Mouse (Mus musculus) erythroid progenitor cell, adult 5-6 weeks (primary cell): ENCODE results near the gene Rassf2. TPM values are rescaled to one million over a fixed set of nuclear protein-coding genes. Genes with fewer than 3 reads are reported as not detected.
A peak's percentile ranks its signal among the peaks of the same experiment; 100 is the strongest.

ENCODE experiments used
- ATAC-seq: replicated peaks from 2 replicates; pipeline ENCODE4 v1.8.0; 2016; ENCODE audit warnings: moderate number of reproducible peaks, mild to moderate bottlenecking, moderate TSS enrichment, inconsistent platforms; ENCODE audit not compliant: poor library complexity, low FRiP score, severe bottlenecking
- total RNA-seq, 2 experiments: library from RNA; stranded (forward) in 1 of 2; stranded (reverse) in 1 of 2; fragments of 150-400 nt in 1 of 2; fragments of 186-747, 209-891 nt in 1 of 2; gene quantifications; 2 replicates each; pipeline versions ENCODE4 v1.2.3 to v1.2.4; 2015 to 2017; ENCODE audit warnings: low replicate concordance in 2 of 2

Rassf2 gene
- total RNA-seq, 2 experiments from 2014 or later: 9.6 to 16.7 TPM

GRCm38 (mm10) chr2:132008186-132008585, 21.9 kb downstream of the Rassf2 start:
- ATAC-seq: no peak

GRCm38 (mm10) chr2:132007475-132007819, 22.6 kb downstream of the Rassf2 start:
- no peak for ATAC-seq

GRCm38 (mm10) chr2:132006561-132007474, 23.2 kb downstream of the Rassf2 start:
- no peak for ATAC-seq

- ATAC-seq: no peak
Observed at GRCm38 (mm10) chr2:132005445-132005844, 24.6 kb downstream of the Rassf2 start.

GRCm38 (mm10) chr2:132004495-132005136, 25.4 kb downstream of the Rassf2 start:
- ATAC-seq: no peak

GRCm38 (mm10) chr2:132003916-132004315, 26.1 kb downstream of the Rassf2 start:
- no peak for ATAC-seq

GRCm38 (mm10) chr2:132001696-132002334, 28.2 kb downstream of the Rassf2 start:
- ATAC-seq: no peak

- no peak for ATAC-seq
Observed at GRCm38 (mm10) chr2:131997356-131997755, 32.7 kb downstream of the Rassf2 start.

- no peak for ATAC-seq
Observed at GRCm38 (mm10) chr2:131996369-131996768, 33.7 kb downstream of the Rassf2 start.

GRCm38 (mm10) chr2:131995742-131996141, 34.3 kb downstream of the Rassf2 start:
- ATAC-seq: no peak

- ATAC-seq: no peak
Observed at GRCm38 (mm10) chr2:131994971-131995370, 35.1 kb downstream of the Rassf2 start.

GRCm38 (mm10) chr2:131993563-131994088, 36.4 kb downstream of the Rassf2 start:
- ATAC-seq: no peak

GRCm38 (mm10) chr2:131993151-131993550, 36.9 kb downstream of the Rassf2 start:
- ATAC-seq: no peak

- no peak for ATAC-seq
Observed at GRCm38 (mm10) chr2:131992487-131992886, 37.6 kb downstream of the Rassf2 start.

GRCm38 (mm10) chr2:131988550-131988949, 41.5 kb downstream of the Rassf2 start:
- no peak for ATAC-seq

GRCm38 (mm10) chr2:131987950-131988349, 42.1 kb downstream of the Rassf2 start:
- no peak for ATAC-seq

GRCm38 (mm10) chr2:131982546-131983196, 47.4 kb downstream of the Rassf2 start:
- peak; percentile 65; the same call in 1 of the 2 replicates for ATAC-seq

- ATAC-seq: no peak
Observed at GRCm38 (mm10) chr2:131980866-131981265, 49.2 kb downstream of the Rassf2 start.

- ATAC-seq: no peak
Observed at GRCm38 (mm10) chr2:131976663-131977062, 53.4 kb downstream of the Rassf2 start.

- ATAC-seq: no peak
Observed at GRCm38 (mm10) chr2:131971098-131971497, 59.0 kb downstream of the Rassf2 start.
